Mouse (Mus musculus) erythroid progenitor cell, adult 5-6 weeks (primary cell): ENCODE results near the gene Igf1. TPM values are rescaled to one million over a fixed set of nuclear protein-coding genes. Genes with fewer than 3 reads are reported as not detected.

Experiments
- ATAC-seq: replicated peaks from 2 replicates; pipeline ENCODE4 v1.8.0; 2016; ENCODE audit warnings: moderate number of reproducible peaks, mild to moderate bottlenecking, moderate TSS enrichment, inconsistent platforms; ENCODE audit not compliant: poor library complexity, low FRiP score, severe bottlenecking
- total RNA-seq, 2 experiments: library from RNA; stranded (forward) in 1 of 2; stranded (reverse) in 1 of 2; fragments of 150-400 nt in 1 of 2; fragments of 186-747, 209-891 nt in 1 of 2; gene quantifications; 2 replicates each; pipeline versions ENCODE4 v1.2.3 to v1.2.4; 2015 to 2017; ENCODE audit warnings: low replicate concordance in 2 of 2

Gene Igf1
- total RNA-seq (2015; ENCODE audit: low replicate concordance) (23.8 and 52.0 TPM in 2 replicates), total RNA-seq (2017; ENCODE audit: low replicate concordance) (6.7 and 32.6 TPM in 2 replicates)

DNA sequence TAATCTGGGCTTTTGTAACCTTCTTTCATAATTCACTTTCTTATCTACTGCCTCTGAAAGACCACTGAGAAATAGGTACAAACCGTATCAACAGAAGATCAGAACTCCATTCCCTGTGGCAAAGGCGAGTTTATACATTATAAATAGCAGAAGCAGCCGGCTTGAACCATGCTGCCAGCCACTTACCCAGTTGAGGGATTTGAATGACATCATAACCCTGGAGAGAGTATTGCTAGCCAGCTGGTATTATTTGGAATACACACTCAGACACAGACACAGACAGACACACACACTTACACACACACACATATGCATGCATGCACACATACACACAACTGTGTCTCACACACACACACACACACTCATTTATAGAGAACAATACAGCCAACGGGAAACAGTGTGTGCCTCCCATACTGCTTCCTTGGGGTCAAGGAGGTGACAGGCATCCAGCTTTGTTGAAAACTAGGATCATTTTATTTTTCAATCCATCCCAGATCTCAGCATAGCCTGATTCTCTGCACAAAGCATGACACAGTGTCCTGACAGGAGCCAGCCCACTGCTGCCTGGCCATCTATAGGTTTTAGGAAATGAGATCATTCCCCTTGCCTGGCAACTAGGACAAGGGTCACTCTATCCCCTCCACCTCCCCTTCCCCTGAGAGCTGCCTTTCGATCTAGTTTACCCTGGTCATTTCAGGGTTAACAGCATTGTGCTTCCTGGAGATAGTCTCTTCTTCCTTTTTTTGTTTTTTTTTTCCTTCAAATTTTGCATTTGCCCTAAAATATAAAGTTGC is at the start of gene Igf1:
Gene Igf1, plus strand, starts transcription at position 253 of the 794 bp plus-strand sequence.
- no peak for ATAC-seq

GRCm38 (mm10) chr10:87812157-87813072 is 45.6 kb upstream of the Igf1 start:
- ATAC-seq: no peak

DNA sequence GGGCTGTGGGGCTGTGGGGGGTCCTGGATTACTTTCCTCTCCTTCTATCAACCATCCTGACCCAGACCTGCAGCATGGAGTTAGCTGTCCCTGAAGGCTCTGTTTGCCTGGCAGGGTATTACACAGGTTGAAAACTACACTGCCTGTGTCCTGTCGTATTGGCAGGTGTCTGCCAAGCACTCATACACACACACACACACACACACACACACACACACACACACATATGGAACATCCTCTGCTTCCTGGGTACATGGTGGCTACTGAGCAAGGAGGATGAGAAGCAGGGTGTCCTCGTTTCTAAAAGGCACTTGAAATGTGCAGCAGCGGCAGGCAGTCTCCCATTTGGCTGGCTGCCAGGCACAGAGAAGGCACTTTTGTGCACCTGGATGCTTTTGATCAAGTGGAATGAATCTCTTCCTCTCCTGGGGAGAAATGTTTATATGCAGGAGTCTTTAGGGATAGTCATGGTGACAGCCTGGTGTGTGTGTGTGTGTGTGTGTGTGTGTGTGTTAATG is 44.9 kb upstream of the Igf1 start:
- ATAC-seq: no peak

DNA sequence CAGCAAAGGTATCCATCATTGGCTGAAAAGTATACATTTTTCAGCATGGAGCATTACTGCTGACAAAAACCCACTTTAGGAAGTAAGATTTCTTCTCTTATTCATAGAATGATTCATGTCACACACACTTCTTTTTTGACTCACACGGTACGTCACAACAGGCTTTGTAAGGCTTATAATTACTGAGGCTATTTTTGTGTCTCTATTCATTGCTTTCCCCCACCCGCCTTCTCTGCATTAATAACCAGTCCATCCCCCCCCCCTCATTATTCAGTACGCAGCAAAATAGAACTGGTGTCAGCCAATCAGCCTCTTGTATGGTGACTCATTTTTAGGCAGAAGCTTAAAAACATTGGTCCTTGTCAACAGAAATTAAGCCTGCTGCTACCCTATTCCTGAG is 41.2 kb upstream of the Igf1 start:
- no peak for ATAC-seq

GRCm38 (mm10) chr10:87817786-87818185 is 40.3 kb upstream of the Igf1 start:
- no peak for ATAC-seq

GRCm38 (mm10) chr10:87821906-87822305 is 36.2 kb upstream of the Igf1 start:
- ATAC-seq: no peak

- ATAC-seq: no peak
Observed at GRCm38 (mm10) chr10:87830012-87830411, 28.1 kb upstream of the Igf1 start.

GRCm38 (mm10) chr10:87830639-87831038 is 27.4 kb upstream of the Igf1 start:
- ATAC-seq: no peak

DNA sequence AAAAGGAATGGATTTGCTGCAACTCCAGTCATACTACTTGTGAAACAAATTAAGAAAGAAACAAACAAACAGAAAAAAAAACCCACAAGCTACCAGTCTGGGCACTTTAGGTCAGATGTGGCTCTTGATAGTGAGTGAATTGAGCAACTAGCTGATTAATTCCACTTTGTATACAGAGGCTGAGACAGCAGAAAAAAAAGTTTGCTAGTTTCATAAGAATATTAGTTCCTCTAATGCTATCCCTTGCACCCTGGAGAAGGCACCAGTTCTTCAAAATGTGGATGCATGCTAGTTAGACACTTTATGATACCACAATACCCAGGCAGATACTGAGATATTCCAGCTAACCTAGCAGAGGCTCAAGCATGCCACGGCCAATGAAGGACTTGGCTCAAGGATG is 26.0 kb upstream of the Igf1 start:
- no peak for ATAC-seq

GRCm38 (mm10) chr10:87839454-87839853 is 18.6 kb upstream of the Igf1 start:
- no peak for ATAC-seq

DNA sequence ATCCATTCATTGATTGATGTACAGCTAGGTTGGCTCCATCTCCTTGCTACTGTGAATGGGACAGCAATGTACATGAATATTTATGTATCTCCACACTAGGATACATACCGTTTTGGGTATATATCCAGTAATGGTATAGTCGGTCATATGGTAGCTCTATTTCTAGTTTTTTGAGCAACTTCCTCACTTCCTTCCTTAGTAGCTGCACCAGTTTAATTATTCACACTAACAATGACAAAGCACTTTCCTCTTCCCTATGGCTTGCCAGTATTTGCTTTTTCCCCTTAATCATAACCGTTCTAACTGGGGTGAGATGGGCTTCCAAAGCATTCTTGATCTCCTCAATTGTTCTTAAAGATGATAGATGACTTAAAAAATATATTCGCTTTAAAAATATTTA is 15.6 kb upstream of the Igf1 start:
- no peak for ATAC-seq

- no peak for ATAC-seq
Observed at GRCm38 (mm10) chr10:87844917-87845552, 13.0 kb upstream of the Igf1 start.

DNA sequence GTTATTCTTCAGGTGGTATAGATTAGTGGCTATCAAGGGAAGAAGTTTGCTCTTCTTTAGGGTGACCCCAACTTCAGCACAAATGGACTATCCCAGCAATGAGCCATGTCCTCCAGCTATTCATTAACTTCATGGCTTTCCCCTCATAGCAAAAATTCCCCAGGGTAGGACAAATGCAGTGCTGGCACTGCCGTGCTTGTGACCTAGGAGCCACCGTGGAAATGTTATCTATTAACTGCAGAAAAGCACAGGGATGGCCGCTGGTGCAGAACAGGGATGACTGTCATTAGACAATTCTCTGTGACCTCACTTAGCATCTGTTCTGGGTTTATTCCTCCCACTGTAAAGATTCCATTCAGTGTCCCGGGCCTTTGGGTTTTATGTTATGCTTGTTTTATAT is 10.2 kb upstream of the Igf1 start:
- ATAC-seq: no peak

GRCm38 (mm10) chr10:87848419-87848818 is 9.6 kb upstream of the Igf1 start:
- ATAC-seq: no peak

DNA sequence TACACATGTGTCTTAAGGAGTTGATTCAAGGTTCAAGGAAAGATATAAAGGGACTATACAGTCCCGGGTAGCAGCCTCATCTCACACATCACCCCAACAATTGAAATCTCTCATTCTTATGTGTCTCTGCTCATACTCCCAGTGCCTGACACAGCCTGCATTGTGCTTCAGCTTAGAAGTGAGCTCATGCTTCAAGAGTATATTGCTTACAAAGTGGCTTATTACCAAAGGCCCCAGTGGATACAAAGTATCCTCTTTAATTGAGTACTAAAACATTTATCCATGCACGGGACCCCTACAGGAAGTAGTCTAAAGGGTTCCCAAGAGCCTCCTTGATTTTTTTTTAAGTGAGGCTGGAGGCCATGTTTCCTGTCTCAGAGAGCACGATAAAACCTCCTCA is 6.6 kb upstream of the Igf1 start:
- ATAC-seq: no peak

DNA sequence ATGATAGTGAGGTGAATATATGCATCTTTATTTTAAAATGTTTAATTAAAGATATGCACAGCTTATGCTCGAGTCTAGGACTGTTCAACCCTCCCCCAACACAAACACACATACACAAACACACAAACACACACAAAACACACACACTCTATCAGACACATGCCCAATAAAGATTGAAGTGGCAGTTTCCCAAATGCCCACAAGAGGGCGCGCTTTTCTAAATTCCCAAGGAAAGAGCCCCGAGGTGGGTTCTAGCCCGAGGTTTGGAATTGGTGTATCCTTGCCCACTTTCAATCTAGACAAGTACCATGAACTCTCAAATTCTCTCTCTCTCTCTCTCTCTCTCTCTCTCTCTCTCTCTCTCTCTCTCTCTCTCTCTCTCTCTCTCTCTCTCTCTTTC is 3.7 kb upstream of the Igf1 start:
- ATAC-seq: no peak

- ATAC-seq: no peak
Observed at GRCm38 (mm10) chr10:87855423-87856122, 2.5 kb upstream of the Igf1 start.

DNA sequence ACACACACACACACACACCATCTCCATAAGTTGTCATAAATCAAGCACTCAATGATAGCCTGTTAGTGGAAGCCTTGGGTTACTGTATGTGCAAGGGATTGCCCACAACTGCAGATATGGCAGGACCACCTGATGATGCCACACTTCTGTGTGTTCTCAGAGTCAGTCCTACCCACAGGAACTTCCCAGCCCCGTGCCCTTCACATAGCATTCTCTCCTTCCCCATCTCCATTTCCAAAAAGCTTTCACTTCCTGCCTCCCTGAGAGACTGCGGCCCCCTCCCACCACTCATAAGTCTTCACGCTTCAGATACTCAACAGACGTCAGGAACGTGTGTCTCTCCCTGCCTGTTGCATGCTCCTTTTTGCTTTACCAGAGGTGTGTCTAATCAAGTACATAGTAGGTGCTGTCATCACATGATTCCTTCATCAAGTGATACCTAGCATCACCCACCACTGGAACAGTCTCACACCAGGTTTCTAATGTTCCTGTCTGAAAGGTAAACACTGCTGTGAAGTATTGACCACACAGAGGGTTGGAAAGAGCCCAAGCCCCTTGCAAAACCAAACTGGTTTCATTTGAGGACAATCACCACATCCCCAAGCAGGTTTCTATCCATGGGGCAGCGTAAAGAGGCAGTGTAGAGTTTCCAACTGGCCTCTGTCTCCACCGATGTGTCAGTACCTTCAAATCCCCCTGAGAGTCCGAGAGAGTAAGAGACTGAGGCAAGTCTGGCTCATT is 680 bp upstream of the Igf1 start:
- no peak for ATAC-seq

DNA sequence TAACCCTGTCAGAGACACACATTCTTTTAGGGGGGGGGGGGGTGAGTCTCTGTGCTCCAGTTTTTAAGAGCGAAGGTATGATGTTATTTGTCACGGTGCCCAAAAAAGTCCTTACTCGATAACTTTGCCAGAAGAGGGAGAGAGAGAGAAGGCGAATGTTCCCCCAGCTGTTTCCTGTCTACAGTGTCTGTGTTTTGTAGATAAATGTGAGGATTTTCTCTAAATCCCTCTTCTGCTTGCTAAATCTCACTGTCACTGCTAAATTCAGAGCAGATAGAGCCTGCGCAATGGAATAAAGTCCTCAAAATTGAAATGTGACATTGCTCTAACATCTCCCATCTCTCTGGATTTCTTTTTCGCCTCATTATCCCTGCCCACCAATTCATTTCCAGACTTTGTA is 874 bp downstream of the Igf1 start:
- ATAC-seq: no peak
